Mouse (Mus musculus) heart, embryonic 13.5 days (tissue): ENCODE results near the gene Sept9. TPM values are rescaled to one million over a fixed set of nuclear protein-coding genes. Genes with fewer than 3 reads are reported as not detected.
A peak's percentile ranks its signal among the peaks of the same experiment; 100 is the strongest.

ENCODE experiments used
- ATAC-seq: fragments of 200-750 bp; cut with Nextera tagmentation; 2 replicates; pipeline ENCODE4 v1.8.0; 2017; ENCODE audit warnings: moderate TSS enrichment; ENCODE audit not compliant: insufficient number of reproducible peaks, low FRiP score, low TSS enrichment; ENCODE audit errors: extremely low read depth
- H3K27ac ChIP-seq: fragments of 300-500 bp; sonication (generic); replicated peaks from 2 replicates; pipeline ENCODE4 v1.5.1; 2015; ENCODE audit warnings: moderate library complexity, mild to moderate bottlenecking, inconsistent platforms
- H3K27me3 ChIP-seq: fragments of 300-500 bp; sonication (generic); replicated peaks from 2 replicates; pipeline ENCODE4 v1.6.1; 2015; ENCODE audit warnings: mild to moderate bottlenecking, inconsistent platforms
- H3K36me3 ChIP-seq: fragments of 300-500 bp; sonication (generic); 2 replicates; pipeline ENCODE4 v1.6.1; 2015; ENCODE audit warnings: mild to moderate bottlenecking, inconsistent platforms
- H3K4me1 ChIP-seq: fragments of 300-500 bp; sonication (generic); 2 replicates; pipeline ENCODE4 v1.6.1; 2015; ENCODE audit warnings: inconsistent platforms
- H3K4me2 ChIP-seq: fragments of 300-500 bp; sonication (generic); 2 replicates; pipeline ENCODE4 v1.6.1; 2015; ENCODE audit warnings: inconsistent platforms, mild to moderate bottlenecking, moderate library complexity
- H3K4me3 ChIP-seq: fragments of 300-500 bp; sonication (generic); 2 replicates; pipeline ENCODE4 v1.5.1; 2015; ENCODE audit warnings: moderate library complexity, mild to moderate bottlenecking, inconsistent platforms
- H3K9ac ChIP-seq: fragments of 300-500 bp; sonication (generic); 2 replicates; pipeline ENCODE4 v1.6.1; 2015; ENCODE audit warnings: inconsistent platforms, mild to moderate bottlenecking, moderate library complexity
- H3K9me3 ChIP-seq: fragments of 300-500 bp; sonication (generic); 2 replicates; pipeline ENCODE4 v1.6.1; 2016; ENCODE audit warnings: inconsistent platforms
- WGBS: fragments of 180-500 bp; shearing (Covaris S2); methylation state at CpG from one replicate; pipeline ENCODE4 v1.1.7; 2015; ENCODE audit warnings: mixed read lengths; 5-methylcytosine and 5-hydroxymethylcytosine counted together
- polyA plus RNA-seq: library from polyadenylated mRNA; unstranded; fragments of >200 nt; fragmentation: Nextera tagmentation; extraction: Ambion mirVana; gene quantifications from 2 replicates; pipeline ENCODE4 v1.2.1, GENCODE M21; 2015

Sept9 gene
- polyA plus RNA-seq, 1 experiment from 2014 or later = 75.5 TPM

DNA sequence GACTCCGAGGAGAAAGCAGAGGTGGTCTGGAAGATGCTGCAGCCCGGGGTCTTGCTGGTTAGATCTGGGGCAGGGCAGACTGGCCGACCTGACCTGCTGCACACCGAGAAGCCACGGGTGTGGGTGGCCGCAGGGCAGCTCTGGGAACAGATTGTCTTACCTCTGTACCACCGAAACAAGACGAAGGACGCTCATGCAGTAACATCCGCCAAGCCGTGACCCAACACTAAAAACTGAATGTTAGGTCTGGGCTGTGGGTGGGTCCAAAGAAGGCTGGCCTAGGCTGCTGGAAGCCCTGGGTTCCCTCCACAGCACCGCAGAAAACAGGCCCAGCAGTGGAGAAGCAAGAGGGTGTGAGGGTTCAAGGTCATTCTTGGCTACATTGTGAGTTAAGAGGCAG is 38.7 kb upstream of the Sept9 start:
- no peak overlapping the region for H3K9ac ChIP-seq
- no peak overlapping the region for H3K4me3 ChIP-seq
- ATAC-seq = no peak
- no peak overlapping the region for H3K27ac ChIP-seq
- H3K27me3 ChIP-seq = 0 out of 2 replicates have a peak, but pooled peaks cover 2% of the 10 kb centered on the region
- 93% methylated on average over 12 of the region's 12 CpGs for WGBS
- H3K4me1 ChIP-seq = peaks cover 45% of the 10 kb centered on the region
- H3K9me3 ChIP-seq = peaks cover 6% of the 10 kb centered on the region; the same call in 1 of the 2 replicates
- peaks cover 50% of the 10 kb centered on the region for H3K36me3 ChIP-seq
- no peak overlapping the region for H3K4me2 ChIP-seq

GRCm38 (mm10) chr11:117161574-117161973 is 37.9 kb upstream of the Sept9 start:
- H3K27ac ChIP-seq = no peak overlapping the region
- H3K36me3 ChIP-seq = peaks cover 44% of the 10 kb centered on the region
- WGBS = 61% methylated on average over 8 of the region's 8 CpGs
- peaks cover 39% of the 10 kb centered on the region for H3K4me1 ChIP-seq
- no peak overlapping the region for H3K9ac ChIP-seq
- no peak for ATAC-seq
- H3K4me2 ChIP-seq = no peak overlapping the region
- H3K9me3 ChIP-seq = peaks cover 6% of the 10 kb centered on the region; the same call in 1 of the 2 replicates
- no peak overlapping the region for H3K4me3 ChIP-seq
- 0 out of 2 replicates have a peak, but pooled peaks cover 5% of the 10 kb centered on the region for H3K27me3 ChIP-seq

DNA sequence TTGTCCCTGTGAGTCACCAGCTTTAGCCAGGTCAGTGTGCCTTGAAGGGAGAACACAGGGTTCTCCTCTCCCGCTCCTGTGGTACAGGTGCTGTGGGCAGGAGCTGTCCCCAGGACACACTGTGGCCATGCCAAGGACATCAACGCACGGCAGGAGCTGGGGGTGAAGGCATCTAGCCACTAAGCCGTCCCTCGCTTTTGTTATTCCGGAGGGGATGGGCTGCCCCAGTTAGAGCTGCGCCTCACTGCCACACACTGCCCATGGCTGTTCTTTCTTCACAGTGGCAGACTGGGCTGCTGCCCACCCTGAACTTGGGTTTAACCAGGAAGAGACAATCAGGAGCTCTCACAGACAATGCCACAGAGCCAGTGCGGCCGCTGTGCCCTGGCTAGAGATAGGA is 36.4 kb upstream of the Sept9 start:
- WGBS = 58% methylated on average over 9 of the region's 9 CpGs
- Histone ChIP-seq H3K4me2 (0 out of 2 replicates have a peak overlapping the region, but pooled peaks have one; percentile 4), H3K9ac (peak overlapping the region; percentile 8; the same call in 1 of the 2 replicates), H3K4me3 (no peak overlapping the region), H3K9me3 (peaks cover 6% of the 10 kb centered on the region; the same call in 1 of the 2 replicates), H3K4me1 (peaks cover 32% of the 10 kb centered on the region), H3K27ac (peak overlapping the region; percentile 24; the same call in 1 of the 2 replicates), H3K27me3 (0 out of 2 replicates have a peak, but pooled peaks cover 5% of the 10 kb centered on the region), H3K36me3 (peaks cover 29% of the 10 kb centered on the region)
- ATAC-seq = no peak; the same call in 1 of the 2 replicates

DNA sequence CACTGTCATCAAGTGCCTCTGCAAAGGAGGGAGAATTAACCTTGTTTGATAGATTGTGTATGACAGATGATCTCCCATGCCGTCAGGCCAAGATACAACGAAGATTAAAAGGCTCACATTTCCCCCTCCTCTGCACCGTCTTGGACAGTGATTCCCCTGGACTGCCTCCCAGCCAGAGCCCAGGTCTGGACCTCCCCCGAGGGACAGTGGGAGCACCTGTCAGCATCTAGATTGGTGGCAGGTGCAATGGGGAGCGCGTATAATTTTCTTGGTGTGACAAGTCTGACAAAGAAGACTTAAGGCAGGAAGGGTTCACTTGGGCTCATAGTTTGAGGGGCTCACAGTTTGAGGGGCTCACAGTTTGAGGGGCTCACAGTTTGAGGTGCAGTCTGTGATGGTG is 35.7 kb upstream of the Sept9 start:
- H3K27ac ChIP-seq = no peak overlapping the region
- 63% methylated on average over 6 of the region's 6 CpGs for WGBS

DNA sequence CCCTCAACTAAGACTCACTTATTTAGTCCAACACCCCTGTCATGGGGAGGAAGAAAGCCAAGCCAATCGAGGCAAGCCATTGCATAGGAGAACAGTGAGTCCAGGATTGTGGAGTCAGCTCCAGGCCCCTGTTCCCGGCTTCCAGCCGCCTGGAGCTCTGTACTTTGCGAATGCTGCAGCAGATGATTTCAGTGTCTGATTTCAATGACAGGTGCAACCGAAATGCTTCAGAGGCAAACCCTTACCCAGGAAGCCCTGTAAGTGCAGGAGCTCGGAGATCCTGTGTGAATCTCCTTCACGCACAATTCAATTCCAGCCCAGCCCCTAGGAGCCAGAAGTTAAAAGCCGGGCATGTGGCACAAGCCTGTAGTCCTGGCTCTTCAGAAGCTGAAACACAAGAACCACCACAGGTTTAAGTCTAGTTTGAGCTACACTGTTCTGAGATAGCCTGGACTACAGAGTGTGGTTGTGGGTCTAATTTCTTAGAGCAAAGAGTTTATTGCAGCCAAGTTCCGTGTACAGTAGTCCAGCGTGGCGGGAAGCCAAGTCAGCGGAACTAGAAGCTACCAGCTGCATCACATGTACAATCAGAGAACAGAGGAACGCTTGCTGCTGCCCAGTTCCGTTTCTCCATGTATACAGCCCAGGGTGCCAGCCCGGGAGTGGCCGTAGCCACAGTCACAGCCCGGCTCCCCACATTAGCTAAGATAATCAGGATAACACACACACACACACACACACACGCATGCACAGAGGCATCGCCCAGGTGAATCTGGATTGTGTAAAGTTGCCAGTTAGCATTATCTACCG is 31.0 kb upstream of the Sept9 start:
- no peak overlapping the region for H3K9ac ChIP-seq
- no peak overlapping the region for H3K4me3 ChIP-seq
- WGBS = 74% methylated on average over 20 of the region's 20 CpGs
- H3K4me1 ChIP-seq = peaks cover 4% of the 10 kb centered on the region
- no peaks in the 10 kb centered on the region for H3K36me3 ChIP-seq
- H3K9me3 ChIP-seq = peaks cover 6% of the 10 kb centered on the region; the same call in 1 of the 2 replicates
- H3K27me3 ChIP-seq = 0 out of 2 replicates have a peak, but pooled peaks cover 5% of the 10 kb centered on the region
- no peak for ATAC-seq
- no peak overlapping the region for H3K4me2 ChIP-seq
- H3K27ac ChIP-seq = no peak overlapping the region

More for the DNA sequence above, 35.7 kb upstream of the Sept9 start:
- H3K36me3 ChIP-seq = peaks cover 22% of the 10 kb centered on the region
- no peak overlapping the region for H3K4me2 ChIP-seq
- peaks cover 25% of the 10 kb centered on the region for H3K4me1 ChIP-seq
- ATAC-seq = no peak
- H3K9ac ChIP-seq = 0 out of 2 replicates have a peak overlapping the region, but pooled peaks have one; percentile 8
- 0 out of 2 replicates have a peak, but pooled peaks cover 5% of the 10 kb centered on the region for H3K27me3 ChIP-seq
- no peak overlapping the region for H3K4me3 ChIP-seq
- H3K9me3 ChIP-seq = peaks cover 6% of the 10 kb centered on the region; the same call in 1 of the 2 replicates

DNA sequence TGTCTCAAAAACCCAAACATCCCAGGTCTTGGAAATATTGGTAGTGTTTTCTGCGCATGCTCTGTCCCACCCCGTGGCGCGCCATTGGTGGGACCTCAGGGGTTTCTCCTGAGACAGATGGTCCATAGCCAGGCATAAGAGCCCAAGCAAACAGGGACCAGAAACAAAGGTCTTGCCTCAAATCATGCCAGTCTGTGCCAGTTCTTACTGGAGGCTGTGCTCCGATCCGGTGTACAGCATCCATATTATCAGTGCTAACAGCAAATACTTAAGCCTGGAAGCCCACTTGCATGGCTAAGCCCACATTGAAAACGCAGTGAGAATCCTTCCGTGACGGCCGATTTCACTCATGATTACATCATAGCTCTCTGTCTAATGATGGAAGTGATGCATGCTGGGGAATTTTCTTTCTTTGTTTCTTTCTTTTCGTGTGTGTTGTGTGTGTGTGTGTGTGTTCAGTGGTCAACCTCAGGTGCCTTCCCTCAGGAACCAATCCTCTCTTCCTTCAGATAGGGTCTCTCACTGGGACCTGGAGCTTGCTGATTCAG is 30.3 kb upstream of the Sept9 start:
- no peak overlapping the region for H3K9ac ChIP-seq
- WGBS = 89% methylated on average over 11 of the region's 11 CpGs
- ATAC-seq = no peak
- no peak overlapping the region for H3K4me2 ChIP-seq
- 0 out of 2 replicates have a peak, but pooled peaks cover 5% of the 10 kb centered on the region for H3K27me3 ChIP-seq
- H3K9me3 ChIP-seq = peaks cover 1% of the 10 kb centered on the region; the same call in 1 of the 2 replicates
- H3K36me3 ChIP-seq = no peaks in the 10 kb centered on the region
- H3K27ac ChIP-seq = no peak overlapping the region
- peaks cover 3% of the 10 kb centered on the region for H3K4me1 ChIP-seq
- no peak overlapping the region for H3K4me3 ChIP-seq

DNA sequence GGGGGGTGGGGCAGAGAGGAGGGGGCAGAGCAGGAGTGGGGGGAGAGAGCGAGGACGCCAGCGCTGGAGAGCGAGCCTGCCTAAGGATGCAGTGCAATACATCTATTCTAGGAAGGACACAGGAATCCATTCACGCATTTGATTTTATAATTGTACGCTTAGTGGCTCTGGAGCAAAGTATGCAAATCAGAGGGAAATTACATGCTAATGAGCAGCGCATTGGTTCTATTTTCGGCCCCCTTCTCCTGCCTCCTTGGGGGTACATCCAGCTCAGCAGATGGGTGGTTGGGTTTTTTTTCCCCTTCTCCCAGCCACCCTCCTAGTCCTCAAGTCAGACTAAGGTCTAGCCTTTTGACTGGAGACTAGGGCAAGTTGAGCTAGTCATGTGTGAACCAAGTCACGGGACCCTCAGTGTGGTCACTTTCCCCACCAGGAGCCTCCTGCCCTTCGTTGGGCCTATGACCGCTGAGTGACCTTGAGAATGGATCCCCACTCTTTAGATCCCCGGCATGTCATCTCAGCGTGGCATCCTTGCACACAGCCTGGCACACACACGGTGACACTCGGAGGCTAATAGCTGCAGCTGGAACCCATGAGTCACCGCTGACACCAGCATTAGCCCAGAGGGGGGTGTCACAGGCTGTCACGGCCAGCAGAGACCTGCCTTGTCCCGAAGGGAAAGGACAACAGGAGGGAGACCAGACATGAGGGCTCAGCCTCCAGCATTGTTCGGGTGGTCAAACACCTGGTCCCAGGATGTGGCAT is 29.5 kb upstream of the Sept9 start:
- H3K27ac ChIP-seq = no peak overlapping the region
- no peak overlapping the region for H3K4me3 ChIP-seq
- 0 out of 2 replicates have a peak, but pooled peaks cover 5% of the 10 kb centered on the region for H3K27me3 ChIP-seq
- 92% methylated on average over 19 of the region's 19 CpGs for whole genome bisulfite sequencing
- no peaks in the 10 kb centered on the region for H3K36me3 ChIP-seq
- H3K9ac ChIP-seq = no peak overlapping the region
- ATAC-seq = no peak
- peaks cover 11% of the 10 kb centered on the region for H3K4me1 ChIP-seq
- H3K9me3 ChIP-seq = no peaks in the 10 kb centered on the region; the same call in 1 of the 2 replicates
- H3K4me2 ChIP-seq = no peak overlapping the region

DNA sequence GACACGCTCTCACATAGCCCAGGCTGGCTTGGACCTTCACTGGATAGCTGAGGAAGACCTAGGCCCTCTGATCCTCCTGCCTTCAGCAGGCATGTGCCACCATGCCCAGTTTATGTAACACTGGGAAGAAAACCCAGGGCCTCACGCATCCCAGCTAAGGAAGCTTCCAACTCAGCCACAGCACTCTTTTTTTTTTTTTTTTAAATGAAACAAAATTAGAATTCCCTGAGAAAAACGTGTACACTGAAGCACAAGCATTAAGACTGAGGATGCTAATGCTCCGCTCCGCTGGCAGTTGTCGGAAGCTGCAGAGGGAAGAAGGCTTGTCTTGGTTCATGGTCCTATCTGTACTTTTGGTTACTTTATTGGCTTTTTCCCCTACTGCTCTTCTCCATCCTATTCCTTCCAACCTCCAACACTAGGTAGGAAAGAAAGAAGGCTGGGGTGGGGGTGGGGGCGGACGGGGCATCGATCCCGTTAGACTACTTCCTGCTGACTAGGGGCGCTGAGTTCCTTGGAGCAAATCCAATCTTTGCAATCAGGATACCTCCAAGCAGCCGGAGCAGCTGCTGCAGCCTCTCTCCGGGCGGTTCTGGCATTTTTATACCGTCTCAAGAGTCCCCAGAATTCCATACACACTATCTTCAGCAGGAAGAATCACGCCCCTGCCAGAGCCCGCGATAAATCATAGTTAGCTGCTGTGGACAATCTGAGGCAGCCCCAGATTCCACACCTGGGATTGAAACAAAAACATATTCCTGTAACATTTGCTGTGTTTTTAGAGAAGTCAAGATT is 25.2 kb upstream of the Sept9 start:
- Histone ChIP-seq H3K27me3 (peaks cover 11% of the 10 kb centered on the region; the same call in 1 of the 2 replicates), H3K9me3 (no peaks in the 10 kb centered on the region; the same call in 1 of the 2 replicates), H3K4me3 (peak overlapping the region; percentile 34), H3K4me1 (peaks cover 19% of the 10 kb centered on the region), H3K36me3 (no peaks in the 10 kb centered on the region), H3K4me2 (peak overlapping the region; percentile 67), H3K9ac (peak overlapping the region; percentile 72), H3K27ac (peak overlapping the region; percentile 70)
- no peak for ATAC-seq
- WGBS = 29% methylated on average over 18 of the region's 18 CpGs

DNA sequence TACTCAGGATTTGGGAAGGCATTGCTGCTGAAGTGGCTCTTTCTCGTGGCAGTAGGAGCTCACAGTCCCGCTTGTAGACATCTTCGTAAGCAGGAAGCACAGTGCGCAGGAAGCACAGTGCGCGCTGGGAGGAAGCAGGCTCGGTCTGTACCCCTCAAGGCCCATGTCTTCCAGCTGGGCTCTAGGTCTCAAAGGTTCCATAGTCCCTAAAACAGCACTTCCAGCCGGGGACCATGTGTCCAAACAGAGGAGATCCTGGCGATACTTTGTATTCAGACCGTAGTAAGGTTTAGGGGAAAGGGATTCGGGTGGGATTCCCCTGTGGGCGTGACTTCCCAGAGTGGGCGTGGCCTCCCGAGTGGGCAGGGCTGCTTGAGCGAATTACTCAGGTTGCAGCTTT is 24.5 kb upstream of the Sept9 start:
- H3K27ac ChIP-seq = peak overlapping the region; percentile 70
- no peaks in the 10 kb centered on the region for H3K36me3 ChIP-seq
- H3K9ac ChIP-seq = peak overlapping the region; percentile 72
- WGBS = 34% methylated on average over 15 of the region's 15 CpGs
- peak overlapping the region; percentile 67 for H3K4me2 ChIP-seq
- peaks cover 2% of the 10 kb centered on the region; the same call in 1 of the 2 replicates for H3K9me3 ChIP-seq
- H3K4me3 ChIP-seq = peak overlapping the region; percentile 34
- H3K4me1 ChIP-seq = peaks cover 19% of the 10 kb centered on the region
- no peak for ATAC-seq
- H3K27me3 ChIP-seq = peaks cover 11% of the 10 kb centered on the region; the same call in 1 of the 2 replicates

DNA sequence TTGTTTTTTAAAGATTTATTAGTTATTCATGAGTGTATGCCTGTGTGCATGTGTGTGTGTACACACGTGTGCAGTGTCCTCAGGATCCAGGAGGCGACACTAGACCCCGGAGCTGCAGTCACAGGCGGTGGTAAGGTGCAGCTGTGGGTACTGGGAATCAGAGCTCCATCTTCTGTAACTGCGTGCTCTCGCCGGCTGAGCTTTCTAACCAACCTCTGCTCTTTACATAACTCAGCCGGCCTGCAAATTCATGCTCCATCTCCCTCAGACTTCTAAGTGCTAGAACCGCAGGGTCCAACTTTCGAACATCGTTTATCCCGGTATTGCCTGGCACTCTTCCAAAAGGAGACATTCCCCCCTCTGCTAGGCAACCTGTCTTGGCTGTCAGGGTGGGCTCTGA is 24.0 kb upstream of the Sept9 start:
- WGBS = 80% methylated on average over 12 of the region's 12 CpGs
- Histone ChIP-seq H3K9ac (no peak overlapping the region), H3K4me3 (no peak overlapping the region), H3K36me3 (no peaks in the 10 kb centered on the region), H3K9me3 (peaks cover 6% of the 10 kb centered on the region; the same call in 1 of the 2 replicates), H3K27ac (no peak overlapping the region), H3K4me2 (no peak overlapping the region), H3K27me3 (peaks cover 11% of the 10 kb centered on the region; the same call in 1 of the 2 replicates), H3K4me1 (peaks cover 19% of the 10 kb centered on the region)
- no peak for ATAC-seq
